Mouse (Mus musculus): Measurements from ENCODE around the gene Cdc14a. TPM values are rescaled to one million over a fixed set of nuclear protein-coding genes. Genes with fewer than 3 reads are reported as not detected.

The Cdc14a gene
- polyA plus RNA-seq, 1 experiment from 2014 or later: 2.1 TPM

- no peak overlapping the region for H3K4me2 ChIP-seq
- H3K27ac ChIP-seq: no peak overlapping the region
- no peaks in the 10 kb centered on the region for H3K9me3 ChIP-seq (replicated peaks)
- H3K36me3 ChIP-seq: no peaks in the 10 kb centered on the region
- H3K9ac ChIP-seq: no peak overlapping the region
- no peak for ATAC-seq (ENCODE audit: low read depth)
- WGBS (ENCODE audit: insufficient replicate concordance): 62% methylated on average over 9 of the region's 9 CpGs
- no peaks in the 10 kb centered on the region for H3K27me3 ChIP-seq
- no peak overlapping the region for H3K4me3 ChIP-seq (replicated peaks)
- DNase-seq: no peak
- H3K4me1 ChIP-seq (replicated peaks): peaks cover 12% of the 10 kb centered on the region
These were observed 13.2 kb upstream of the Cdc14a start for GRCm38 (mm10) chr3:116436811-116437601.

- Histone ChIP-seq H3K27me3 (no peaks in the 10 kb centered on the region), H3K9ac (no peak overlapping the region), H3K36me3 (no peaks in the 10 kb centered on the region), H3K4me1 (replicated peaks) (peaks cover 12% of the 10 kb centered on the region), H3K9me3 (replicated peaks) (no peaks in the 10 kb centered on the region), H3K4me3 (replicated peaks) (no peak overlapping the region), H3K27ac (no peak overlapping the region), H3K4me2 (no peak overlapping the region)
- no peak for DNase-seq
- WGBS (ENCODE audit: insufficient replicate concordance): 26% methylated on average over 3 of the region's 3 CpGs
- no peak for ATAC-seq (ENCODE audit: low read depth)
These were observed 12.3 kb upstream of the Cdc14a start for GRCm38 (mm10) chr3:116436113-116436512.

GRCm38 (mm10) chr3:116434757-116435156 lies 10.9 kb upstream of the Cdc14a start:
- Histone ChIP-seq H3K27me3 (no peaks in the 10 kb centered on the region), H3K4me1 (replicated peaks) (peaks cover 12% of the 10 kb centered on the region), H3K9ac (no peak overlapping the region), H3K9me3 (replicated peaks) (no peaks in the 10 kb centered on the region), H3K27ac (no peak overlapping the region), H3K36me3 (no peaks in the 10 kb centered on the region), H3K4me3 (replicated peaks) (no peak overlapping the region), H3K4me2 (no peak overlapping the region)
- DNase-seq: no peak
- peak; percentile 65 for ATAC-seq (ENCODE audit: low read depth)
- WGBS (ENCODE audit: insufficient replicate concordance): 29% methylated on average over 3 of the region's 3 CpGs

- WGBS (ENCODE audit: insufficient replicate concordance): 86% methylated on average over 6 of the region's 6 CpGs
- no peak for ATAC-seq (ENCODE audit: low read depth)
- Histone ChIP-seq H3K9ac (no peak overlapping the region), H3K27me3 (no peaks in the 10 kb centered on the region), H3K4me3 (replicated peaks) (no peak overlapping the region), H3K9me3 (replicated peaks) (no peaks in the 10 kb centered on the region), H3K27ac (no peak overlapping the region), H3K4me1 (replicated peaks) (peaks cover 25% of the 10 kb centered on the region), H3K4me2 (no peak overlapping the region), H3K36me3 (no peaks in the 10 kb centered on the region)
- no peak for DNase-seq
These were observed 2.1 kb upstream of the Cdc14a start for GRCm38 (mm10) chr3:116425901-116426300.

GRCm38 (mm10) chr3:116424973-116425284 lies 1.1 kb upstream of the Cdc14a start:
- H3K27ac ChIP-seq: peak overlapping the region; percentile 90
- H3K9me3 ChIP-seq (replicated peaks): no peaks in the 10 kb centered on the region
- peak overlapping the region; percentile 91 for H3K9ac ChIP-seq
- H3K4me1 ChIP-seq (replicated peaks): peaks cover 25% of the 10 kb centered on the region
- under 1% methylated on average over 11 of the region's 11 CpGs for WGBS (ENCODE audit: insufficient replicate concordance)
- ATAC-seq (ENCODE audit: low read depth): peak; percentile 71
- peak; percentile 83 for DNase-seq
- 0 out of 2 replicates have a peak, but pooled peaks cover 3% of the 10 kb centered on the region for H3K36me3 ChIP-seq
- no peaks in the 10 kb centered on the region for H3K27me3 ChIP-seq
- H3K4me2 ChIP-seq: peak overlapping the region; percentile 99
- peak overlapping the region; percentile 96 for H3K4me3 ChIP-seq (replicated peaks)

GRCm38 (mm10) chr3:116424160-116424972 lies 534 bp upstream of the Cdc14a start:
- Histone ChIP-seq H3K27me3 (no peaks in the 10 kb centered on the region), H3K4me3 (replicated peaks) (peak overlapping the region; percentile 96), H3K4me2 (peak overlapping the region; percentile 99), H3K4me1 (replicated peaks) (peaks cover 25% of the 10 kb centered on the region), H3K9me3 (replicated peaks) (no peaks in the 10 kb centered on the region), H3K36me3 (0 out of 2 replicates have a peak, but pooled peaks cover 5% of the 10 kb centered on the region), H3K27ac (peak overlapping the region; percentile 90), H3K9ac (peak overlapping the region; percentile 91)
- WGBS (ENCODE audit: insufficient replicate concordance): under 1% methylated on average over 32 of the region's 32 CpGs
- peak; percentile 6 for ATAC-seq (ENCODE audit: low read depth)
- no peak for DNase-seq

DNA sequence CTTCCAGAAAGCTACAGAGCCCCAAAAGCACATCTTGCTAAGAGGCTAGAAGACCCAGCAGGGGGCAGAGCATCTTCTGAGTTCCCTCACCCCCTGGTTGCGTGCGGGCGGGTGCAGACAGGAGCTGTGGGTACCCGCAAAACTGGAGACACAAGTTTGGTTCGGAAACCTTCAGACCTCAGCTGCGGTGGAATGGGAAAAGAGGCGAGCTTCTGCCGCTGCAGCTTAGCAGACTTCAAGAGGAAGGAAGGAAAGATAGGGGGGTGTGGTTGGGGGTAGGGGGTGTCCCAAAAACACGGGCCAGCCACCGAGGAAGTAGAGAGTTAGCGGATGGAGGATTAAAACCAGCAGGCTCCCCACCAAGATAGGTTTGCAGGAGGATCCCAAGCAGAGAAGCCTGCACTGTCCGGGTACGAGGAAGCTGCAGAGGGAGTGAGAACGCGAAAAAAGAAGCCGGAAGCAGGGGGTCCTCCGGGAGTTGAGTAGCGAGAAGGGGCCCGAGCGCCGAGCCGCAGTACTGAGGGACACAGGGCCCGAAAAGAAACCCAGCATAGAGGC lies 958 bp downstream of the Cdc14a start:
- H3K36me3 ChIP-seq: 0 out of 2 replicates have a peak, but pooled peaks cover 5% of the 10 kb centered on the region
- H3K9ac ChIP-seq: peak overlapping the region; percentile 91
- H3K27me3 ChIP-seq: no peaks in the 10 kb centered on the region
- ATAC-seq (ENCODE audit: low read depth): no peak
- H3K9me3 ChIP-seq (replicated peaks): no peaks in the 10 kb centered on the region
- H3K4me1 ChIP-seq (replicated peaks): peaks cover 25% of the 10 kb centered on the region
- peak overlapping the region; percentile 99 for H3K4me2 ChIP-seq
- DNase-seq: peak; percentile 47
- H3K27ac ChIP-seq: peak overlapping the region; percentile 90
- WGBS (ENCODE audit: insufficient replicate concordance): under 1% methylated on average over 23 of the region's 23 CpGs
- H3K4me3 ChIP-seq (replicated peaks): peak overlapping the region; percentile 96

DNA sequence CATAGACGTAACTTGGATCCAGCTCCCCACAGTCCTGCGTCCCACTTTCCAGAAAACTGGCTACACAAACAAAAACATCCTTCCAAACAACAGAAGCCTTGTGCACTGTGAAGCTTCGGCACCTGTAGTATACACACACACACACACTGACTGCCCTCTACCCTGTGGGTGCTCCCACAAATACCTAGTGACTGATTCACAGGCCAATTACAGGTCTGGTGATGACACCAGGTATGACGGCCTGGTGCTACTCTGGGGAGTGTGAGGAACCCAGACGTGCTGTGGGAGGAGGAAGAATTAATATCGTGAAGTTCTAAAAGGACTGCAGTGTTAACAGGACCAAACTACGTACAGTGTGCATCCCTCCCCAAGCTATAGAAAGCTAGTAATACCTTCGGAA lies 1.8 kb downstream of the Cdc14a start:
- Histone ChIP-seq H3K4me2 (peak overlapping the region; percentile 99), H3K4me1 (replicated peaks) (peaks cover 25% of the 10 kb centered on the region), H3K4me3 (replicated peaks) (peak overlapping the region; percentile 96), H3K9ac (no peak overlapping the region), H3K27ac (no peak overlapping the region), H3K36me3 (0 out of 2 replicates have a peak, but pooled peaks cover 5% of the 10 kb centered on the region), H3K9me3 (replicated peaks) (no peaks in the 10 kb centered on the region), H3K27me3 (no peaks in the 10 kb centered on the region)
- 75% methylated on average over 8 of the region's 8 CpGs for WGBS (ENCODE audit: insufficient replicate concordance)
- DNase-seq: no peak
- no peak for ATAC-seq (ENCODE audit: low read depth)

DNA sequence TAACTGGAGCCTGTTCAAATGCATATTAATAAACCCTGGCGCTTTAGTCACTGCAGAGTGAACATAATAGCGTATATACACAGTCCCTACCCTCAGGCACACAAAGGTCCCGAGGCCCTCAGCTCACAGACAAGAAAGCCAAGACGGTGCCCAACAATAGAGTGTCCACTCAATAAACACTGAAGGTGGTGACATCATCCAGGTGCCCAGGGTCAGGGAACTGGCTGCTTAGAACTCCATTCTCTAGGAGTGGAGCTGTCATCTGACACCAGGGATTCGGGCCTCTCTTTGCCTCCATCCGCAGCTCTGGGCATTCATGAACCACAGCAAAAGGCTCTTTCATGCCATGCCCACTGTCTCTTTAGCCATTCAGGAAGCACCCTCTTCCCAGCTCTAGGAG lies 2.7 kb downstream of the Cdc14a start:
- Histone ChIP-seq H3K9ac (no peak overlapping the region), H3K9me3 (replicated peaks) (no peaks in the 10 kb centered on the region), H3K36me3 (0 out of 2 replicates have a peak, but pooled peaks cover 9% of the 10 kb centered on the region), H3K4me3 (replicated peaks) (no peak overlapping the region), H3K4me1 (replicated peaks) (peaks cover 25% of the 10 kb centered on the region), H3K4me2 (no peak overlapping the region), H3K27me3 (no peaks in the 10 kb centered on the region), H3K27ac (no peak overlapping the region)
- DNase-seq (no peak), ATAC-seq (ENCODE audit: low read depth) (no peak)
- WGBS (ENCODE audit: insufficient replicate concordance): 83% methylated on average over 6 of the region's 6 CpGs

DNA sequence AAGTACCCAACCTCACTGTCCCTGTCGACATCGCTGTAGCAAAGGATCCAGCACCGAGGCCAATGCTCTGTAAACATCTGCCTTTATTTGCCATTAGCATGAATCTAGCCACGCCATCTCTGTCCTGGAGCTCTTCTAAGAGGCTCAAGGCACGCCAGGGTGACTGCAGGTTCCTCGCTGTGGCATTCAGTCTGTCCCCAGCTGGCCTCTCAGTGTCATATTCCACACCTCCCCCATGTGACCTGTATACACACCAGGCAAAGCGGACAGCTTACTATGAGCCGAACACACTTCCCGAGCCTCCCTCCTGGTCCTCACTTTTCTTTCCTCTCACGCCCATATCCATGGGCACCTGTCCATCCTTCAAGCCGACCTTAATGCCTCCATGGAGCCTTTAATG lies 4.0 kb downstream of the Cdc14a start:
- ATAC-seq (ENCODE audit: low read depth): no peak
- H3K4me2 ChIP-seq: no peak overlapping the region
- H3K27me3 ChIP-seq: no peaks in the 10 kb centered on the region
- 84% methylated on average over 11 of the region's 11 CpGs for WGBS (ENCODE audit: insufficient replicate concordance)
- peaks cover 21% of the 10 kb centered on the region for H3K4me1 ChIP-seq (replicated peaks)
- H3K9me3 ChIP-seq (replicated peaks): no peaks in the 10 kb centered on the region
- H3K9ac ChIP-seq: no peak overlapping the region
- H3K4me3 ChIP-seq (replicated peaks): no peak overlapping the region
- no peak overlapping the region for H3K27ac ChIP-seq
- no peak for DNase-seq
- 0 out of 2 replicates have a peak, but pooled peaks cover 11% of the 10 kb centered on the region for H3K36me3 ChIP-seq

GRCm38 (mm10) chr3:116414451-116414860 lies 9.4 kb downstream of the Cdc14a start:
- WGBS (ENCODE audit: insufficient replicate concordance): 86% methylated on average over 3 of the region's 3 CpGs
- 0 out of 2 replicates have a peak, but pooled peaks cover 10% of the 10 kb centered on the region for H3K36me3 ChIP-seq
- ATAC-seq (ENCODE audit: low read depth): no peak

More at GRCm38 (mm10) chr3:116414451-116414860, 9.4 kb downstream of the Cdc14a start:
- 0 out of 2 replicates have a peak, but pooled peaks cover 3% of the 10 kb centered on the region for H3K4me1 ChIP-seq (replicated peaks)
- no peaks in the 10 kb centered on the region for H3K9me3 ChIP-seq (replicated peaks)
- no peak overlapping the region for H3K9ac ChIP-seq
- H3K4me3 ChIP-seq (replicated peaks): no peak overlapping the region
- H3K4me2 ChIP-seq: no peak overlapping the region
- no peak overlapping the region for H3K27ac ChIP-seq
- no peaks in the 10 kb centered on the region for H3K27me3 ChIP-seq
- DNase-seq: no peak
